Mouse (Mus musculus): ENCODE data around the gene Gm16429. TPM values are rescaled to one million over a fixed set of nuclear protein-coding genes. Genes with fewer than 3 reads are reported as not detected.

Gm16429 gene
- not detected in 2 replicates for polyA plus RNA-seq (2012; rRNA removed)

DNA sequence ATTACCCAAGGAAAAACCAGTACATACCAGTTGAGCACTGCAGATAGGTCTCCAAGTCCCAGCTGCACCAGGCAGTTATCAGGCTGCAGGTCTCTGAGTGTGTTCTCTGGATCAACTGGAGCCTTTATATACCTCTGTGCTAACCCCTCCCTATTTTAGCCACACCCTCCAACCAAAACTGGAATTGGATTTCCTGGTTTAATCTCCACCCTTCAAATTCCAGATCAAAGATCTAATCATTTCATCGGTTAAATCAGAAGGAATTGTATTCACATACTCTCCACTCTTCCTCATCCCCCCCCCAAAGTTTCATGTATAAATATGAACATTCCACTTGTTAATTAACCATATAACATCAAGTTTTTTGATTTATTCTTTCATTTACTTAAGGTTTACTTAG, at the start of gene Gm16429:
Gene Gm16429 (minus strand): TSS at position 101 of the 400 bp plus-strand sequence.

Other genes starting within 250 kb of the Gm16429 start
- not detected in 2 replicates for gene Gm7792, start 85.3 kb downstream of the Gm16429 start, polyA plus RNA-seq (2012; rRNA removed)
- gene BC061212, start 141.5 kb upstream of the Gm16429 start, polyA plus RNA-seq (2012; rRNA removed): not detected in 2 replicates
- not detected in 2 replicates for gene Gm6351, start 147.3 kb upstream of the Gm16429 start, polyA plus RNA-seq (2012; rRNA removed)